Mouse (Mus musculus): ENCODE data around the gene Gm2431. TPM values are rescaled to one million over a fixed set of nuclear protein-coding genes. Genes with fewer than 3 reads are reported as not detected.
"Not testable (repeated sequence)": the region's sequence is repeated elsewhere in the genome, so short reads cannot be mapped to it uniquely, and the experiment has no call there.

Gene Gm2431
- not detected for total RNA-seq (2022)

GRCm38 (mm10) chr7:142258254-142258653 is at the start of gene Gm2431:
Gene Gm2431, minus strand, starts transcription at chr7:142258354.
- not testable (repeated sequence) for DNase-seq (ENCODE audit: low spot score)

- not testable (repeated sequence) for DNase-seq (ENCODE audit: low spot score)
Measured at GRCm38 (mm10) chr7:142303929-142304328, 45.8 kb upstream of the Gm2431 start.

- DNase-seq (ENCODE audit: low spot score) = no peak
Measured at GRCm38 (mm10) chr7:142303249-142303648, 45.1 kb upstream of the Gm2431 start, which contains the start of gene Krtap5-4. Gene Krtap5-4, plus strand, starts transcription at chr7:142303549.

GRCm38 (mm10) chr7:142297018-142297417 is 38.9 kb upstream of the Gm2431 start, which contains the start of gene Krtap5-1:
Gene Krtap5-1, minus strand, starts transcription at chr7:142297118.
- not testable (repeated sequence) for DNase-seq (ENCODE audit: low spot score)

GRCm38 (mm10) chr7:142296108-142296507 is 38.0 kb upstream of the Gm2431 start:
- not testable (repeated sequence) for DNase-seq (ENCODE audit: low spot score)

GRCm38 (mm10) chr7:142295418-142295817 is 37.3 kb upstream of the Gm2431 start:
- no peak for DNase-seq (ENCODE audit: low spot score)

GRCm38 (mm10) chr7:142293851-142294250 is 35.7 kb upstream of the Gm2431 start:
- not testable (repeated sequence) for DNase-seq (ENCODE audit: low spot score)

- DNase-seq (ENCODE audit: low spot score) = not testable (repeated sequence)
Measured at GRCm38 (mm10) chr7:142285910-142286612, 27.9 kb upstream of the Gm2431 start.

- no peak for DNase-seq (ENCODE audit: low spot score)
Measured at GRCm38 (mm10) chr7:142285130-142285835, 27.1 kb upstream of the Gm2431 start.

GRCm38 (mm10) chr7:142284615-142285080 is 26.5 kb upstream of the Gm2431 start:
- DNase-seq (ENCODE audit: low spot score) = peak; percentile 91

- peak; percentile 55 for DNase-seq (ENCODE audit: low spot score)
Measured at GRCm38 (mm10) chr7:142284023-142284591, 26.0 kb upstream of the Gm2431 start.

GRCm38 (mm10) chr7:142282847-142283246 is 24.7 kb upstream of the Gm2431 start:
- not testable (repeated sequence) for DNase-seq (ENCODE audit: low spot score)

GRCm38 (mm10) chr7:142279291-142279690 is 21.1 kb upstream of the Gm2431 start:
- DNase-seq (ENCODE audit: low spot score) = not testable (repeated sequence)

- DNase-seq (ENCODE audit: low spot score) = not testable (repeated sequence)
Measured at GRCm38 (mm10) chr7:142278183-142278582, 20.0 kb upstream of the Gm2431 start.

GRCm38 (mm10) chr7:142274263-142274662 is 16.1 kb upstream of the Gm2431 start, which contains the start of gene Gm4559:
Gene Gm4559, minus strand, starts transcription at chr7:142274363.
- DNase-seq (ENCODE audit: low spot score) = not testable (repeated sequence)

- DNase-seq (ENCODE audit: low spot score) = no peak
Measured at GRCm38 (mm10) chr7:142255517-142255916, 2.6 kb downstream of the Gm2431 start.

- DNase-seq (ENCODE audit: low spot score) = peak; percentile 22
Measured at GRCm38 (mm10) chr7:142249824-142250223, 8.3 kb downstream of the Gm2431 start.

- DNase-seq (ENCODE audit: low spot score) = no peak
Measured at GRCm38 (mm10) chr7:142240978-142241377, 17.2 kb downstream of the Gm2431 start, which contains the start of gene Gm40460. Gene Gm40460, minus strand, starts transcription at chr7:142241078.

GRCm38 (mm10) chr7:142231540-142231939 is 26.6 kb downstream of the Gm2431 start:
- no peak for DNase-seq (ENCODE audit: low spot score)

- peak; percentile 7 for DNase-seq (ENCODE audit: low spot score)
Measured at GRCm38 (mm10) chr7:142229871-142230270, 28.3 kb downstream of the Gm2431 start, which contains the start of gene Krtap5-5. Gene Krtap5-5, minus strand, starts transcription at chr7:142229971.

- no peak for DNase-seq (ENCODE audit: low spot score)
Measured at GRCm38 (mm10) chr7:142224518-142224917, 33.6 kb downstream of the Gm2431 start.

- not testable (repeated sequence) for DNase-seq (ENCODE audit: low spot score)
Measured at GRCm38 (mm10) chr7:142212136-142212535, 46.0 kb downstream of the Gm2431 start.

Data from heart, adult 8-10 months (tissue).